Mouse (Mus musculus) neural tube, embryonic 15.5 days (tissue): Measurements from ENCODE around the gene Gnb1. TPM values are rescaled to one million over a fixed set of nuclear protein-coding genes. Genes with fewer than 3 reads are reported as not detected.

ENCODE experiments used
- ATAC-seq: fragments of 200-750 bp; cut with Nextera tagmentation; 2 replicates; pipeline ENCODE4 v1.8.0; 2017; ENCODE audit warnings: mild to moderate bottlenecking, moderate TSS enrichment, moderate library complexity; ENCODE audit not compliant: low FRiP score
- H3K27ac ChIP-seq: fragments of 300-500 bp; sonication (generic); replicated peaks from 2 replicates; pipeline ENCODE4 v1.5.1; 2015; ENCODE audit warnings: mild to moderate bottlenecking, inconsistent platforms
- H3K27me3 ChIP-seq: fragments of 300-500 bp; sonication (generic); replicated peaks from 2 replicates; pipeline ENCODE4 v1.6.1; 2015; ENCODE audit warnings: inconsistent platforms
- H3K36me3 ChIP-seq: fragments of 300-500 bp; sonication (generic); 2 replicates; pipeline ENCODE4 v1.6.1; 2015; ENCODE audit warnings: inconsistent platforms
- H3K4me1 ChIP-seq: fragments of 300-500 bp; sonication (generic); 2 replicates; pipeline ENCODE4 v1.6.1; 2015; ENCODE audit warnings: inconsistent platforms
- H3K4me2 ChIP-seq: fragments of 300-500 bp; sonication (generic); 2 replicates; pipeline ENCODE4 v1.6.1; 2015; ENCODE audit warnings: inconsistent platforms, mild to moderate bottlenecking, moderate library complexity
- H3K4me3 ChIP-seq: fragments of 300-500 bp; sonication (generic); replicated peaks from 2 replicates; pipeline ENCODE4 v1.5.1; 2015; ENCODE audit warnings: mild to moderate bottlenecking, inconsistent platforms
- H3K9ac ChIP-seq: fragments of 300-500 bp; sonication (generic); replicated peaks from 2 replicates; pipeline ENCODE4 v1.6.1; 2015; ENCODE audit warnings: mild to moderate bottlenecking, inconsistent platforms
- H3K9me3 ChIP-seq: fragments of 300-500 bp; sonication (generic); replicated peaks from 2 replicates; pipeline ENCODE4 v1.6.1; 2016; ENCODE audit warnings: inconsistent platforms
- WGBS: fragments of 180-500 bp; shearing (Covaris S2); methylation state at CpG from one replicate; pipeline ENCODE4 v1.1.7; 2015; ENCODE audit warnings: mixed read lengths; 5-methylcytosine and 5-hydroxymethylcytosine counted together
- polyA plus RNA-seq: library from polyadenylated mRNA; unstranded; fragments of >200 nt; fragmentation: Nextera tagmentation; extraction: Ambion mirVana; gene quantifications from 2 replicates; pipeline ENCODE4 v1.2.1, GENCODE M21; 2015

Gnb1 gene
- polyA plus RNA-seq, 1 experiment from 2014 or later: 1,003 TPM

DNA sequence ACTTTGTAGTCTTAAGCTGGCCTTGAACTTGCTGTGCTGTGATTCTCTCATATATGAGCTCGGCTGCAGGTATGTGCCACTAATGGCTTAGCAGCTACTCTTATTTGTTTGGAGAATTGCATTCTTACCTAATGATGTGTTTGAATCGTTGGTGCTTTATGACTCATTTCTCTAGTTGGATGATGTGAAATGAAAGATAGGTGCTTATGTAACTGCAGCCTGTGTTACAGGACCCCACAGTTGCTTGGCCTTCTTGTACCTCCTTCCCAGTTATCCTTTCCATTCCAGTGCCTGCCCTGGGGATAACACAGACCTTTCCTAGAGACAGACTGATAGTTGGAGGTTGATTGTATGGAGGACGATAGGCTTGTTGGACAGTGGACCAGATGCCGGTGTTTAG is 17.5 kb downstream of the Gnb1 start:
- H3K4me3 ChIP-seq: no peak overlapping the region
- H3K9me3 ChIP-seq: no peaks in the 10 kb centered on the region
- no peak for ATAC-seq
- no peaks in the 10 kb centered on the region for H3K27me3 ChIP-seq
- no peaks in the 10 kb centered on the region for H3K36me3 ChIP-seq
- H3K4me1 ChIP-seq: peaks cover 37% of the 10 kb centered on the region
- H3K9ac ChIP-seq: no peak overlapping the region
- no peak overlapping the region for H3K4me2 ChIP-seq
- no peak overlapping the region for H3K27ac ChIP-seq
- 83% methylated on average over 4 of the region's 4 CpGs for WGBS

DNA sequence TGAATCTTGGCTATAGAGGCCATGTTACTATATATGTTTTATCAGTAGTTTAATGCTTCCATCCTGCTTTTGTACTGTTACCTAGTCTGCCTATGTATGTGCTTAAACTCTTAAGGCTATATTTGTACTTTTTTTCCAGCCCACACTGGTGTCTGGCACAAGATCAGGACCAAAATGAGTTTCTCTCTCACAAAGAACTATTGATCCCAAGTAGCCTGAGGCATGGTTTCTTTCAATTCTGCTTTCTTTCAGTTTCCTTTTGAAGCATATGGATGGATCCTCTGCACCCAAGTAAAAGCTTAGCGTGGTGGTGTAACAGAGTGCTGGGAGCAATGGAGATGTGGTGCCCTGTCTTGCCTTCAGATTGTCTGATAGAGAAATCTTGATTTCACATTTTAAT is 19.8 kb downstream of the Gnb1 start:
- H3K9ac ChIP-seq: no peak overlapping the region
- WGBS: 50% methylated on average over 1 of the region's 1 CpGs
- no peak overlapping the region for H3K4me2 ChIP-seq
- no peaks in the 10 kb centered on the region for H3K27me3 ChIP-seq
- no peaks in the 10 kb centered on the region for H3K36me3 ChIP-seq
- H3K4me3 ChIP-seq: no peak overlapping the region
- H3K9me3 ChIP-seq: no peaks in the 10 kb centered on the region
- ATAC-seq: no peak
- H3K4me1 ChIP-seq: peaks cover 24% of the 10 kb centered on the region; the same call in 1 of the 2 replicates
- no peak overlapping the region for H3K27ac ChIP-seq

DNA sequence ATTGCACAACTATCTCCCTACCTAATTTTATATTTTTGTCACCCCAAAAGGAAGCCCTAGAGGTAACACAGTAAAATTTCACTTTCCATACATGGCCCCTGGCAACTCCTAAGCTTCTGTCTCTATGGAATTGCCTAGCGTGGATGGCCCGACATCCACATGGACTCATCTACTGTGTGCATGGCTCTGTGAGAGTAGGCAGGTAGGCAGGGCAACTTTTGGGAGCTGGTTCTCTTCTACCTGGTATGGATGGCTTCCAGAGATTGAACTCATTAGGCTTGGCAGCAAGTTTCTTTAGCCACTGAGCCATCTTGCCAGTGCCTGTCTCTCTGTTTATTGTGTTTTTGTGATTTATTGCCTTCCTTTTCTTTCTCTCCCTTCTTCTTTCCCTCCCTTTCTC is 23.6 kb downstream of the Gnb1 start:
- H3K9me3 ChIP-seq: no peaks in the 10 kb centered on the region
- WGBS: 60% methylated on average over 2 of the region's 2 CpGs
- H3K4me2 ChIP-seq: no peak overlapping the region
- ATAC-seq: no peak
- no peak overlapping the region for H3K4me3 ChIP-seq
- no peak overlapping the region for H3K27ac ChIP-seq
- H3K4me1 ChIP-seq: peaks cover 12% of the 10 kb centered on the region; the same call in 1 of the 2 replicates
- H3K27me3 ChIP-seq: no peaks in the 10 kb centered on the region
- no peak overlapping the region for H3K9ac ChIP-seq
- no peaks in the 10 kb centered on the region for H3K36me3 ChIP-seq

DNA sequence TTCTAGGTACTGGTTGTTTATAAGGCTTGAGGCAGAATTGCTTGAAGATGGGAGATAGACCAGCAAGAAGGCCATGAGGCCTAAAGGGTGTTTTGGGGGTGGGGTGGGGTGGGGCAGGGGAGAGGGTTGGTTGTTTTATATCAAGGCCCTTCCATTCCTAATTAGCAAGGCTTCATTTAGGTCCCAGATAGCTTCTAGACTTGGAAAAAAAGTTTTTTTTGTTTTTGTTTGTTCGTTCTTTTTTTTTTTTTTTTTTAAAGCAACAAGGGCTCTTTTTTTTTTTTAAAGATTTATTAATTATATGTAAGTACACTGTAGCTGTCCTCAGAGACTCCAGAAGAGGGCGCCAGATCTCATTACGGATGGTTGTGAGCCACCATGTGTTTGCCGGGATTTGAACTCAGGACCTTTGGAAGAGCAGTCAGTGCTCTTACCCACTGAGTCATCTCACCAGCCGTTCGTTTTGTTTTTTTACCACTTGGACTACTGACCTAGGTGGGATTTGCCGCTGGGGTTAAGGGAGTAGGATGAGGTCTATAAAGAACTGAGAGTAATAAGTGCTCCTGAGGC is 26.9 kb downstream of the Gnb1 start:
- no peaks in the 10 kb centered on the region for H3K27me3 ChIP-seq
- H3K27ac ChIP-seq: no peak overlapping the region
- WGBS: 86% methylated on average over 7 of the region's 7 CpGs
- H3K4me1 ChIP-seq: peaks cover 5% of the 10 kb centered on the region; the same call in 1 of the 2 replicates
- no peak overlapping the region for H3K4me2 ChIP-seq
- ATAC-seq: no peak
- H3K4me3 ChIP-seq: no peak overlapping the region
- no peak overlapping the region for H3K9ac ChIP-seq
- 0 out of 2 replicates have a peak, but pooled peaks cover 5% of the 10 kb centered on the region for H3K36me3 ChIP-seq
- H3K9me3 ChIP-seq: no peaks in the 10 kb centered on the region

DNA sequence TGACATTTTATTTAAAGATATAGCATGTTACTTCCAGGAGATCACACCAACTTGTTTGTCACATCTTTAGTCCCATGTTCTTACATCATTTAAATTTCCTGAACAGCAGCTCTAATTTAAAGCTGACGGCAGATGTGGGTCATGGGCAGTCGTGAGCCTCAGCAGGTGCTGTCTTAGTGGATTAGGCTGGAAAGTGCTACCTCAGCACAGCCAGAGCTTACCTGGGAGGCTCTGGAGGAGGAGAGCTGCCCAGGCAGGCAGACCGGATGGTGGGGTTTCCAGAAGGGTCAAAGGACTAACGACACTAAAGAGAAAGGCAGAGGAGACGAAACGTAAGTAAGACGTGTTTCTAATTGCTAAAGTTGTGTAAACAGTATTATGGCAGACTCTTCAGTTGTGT is 31.2 kb downstream of the Gnb1 start:
- H3K4me2 ChIP-seq: no peak overlapping the region
- 85% methylated on average over 7 of the region's 7 CpGs for whole genome bisulfite sequencing
- H3K4me3 ChIP-seq: no peak overlapping the region
- no peak overlapping the region for H3K27ac ChIP-seq
- H3K36me3 ChIP-seq: peaks cover 15% of the 10 kb centered on the region; the same call in 1 of the 2 replicates
- H3K9me3 ChIP-seq: no peaks in the 10 kb centered on the region
- no peaks in the 10 kb centered on the region for H3K27me3 ChIP-seq
- no peaks in the 10 kb centered on the region for H3K4me1 ChIP-seq
- no peak for ATAC-seq
- no peak overlapping the region for H3K9ac ChIP-seq

DNA sequence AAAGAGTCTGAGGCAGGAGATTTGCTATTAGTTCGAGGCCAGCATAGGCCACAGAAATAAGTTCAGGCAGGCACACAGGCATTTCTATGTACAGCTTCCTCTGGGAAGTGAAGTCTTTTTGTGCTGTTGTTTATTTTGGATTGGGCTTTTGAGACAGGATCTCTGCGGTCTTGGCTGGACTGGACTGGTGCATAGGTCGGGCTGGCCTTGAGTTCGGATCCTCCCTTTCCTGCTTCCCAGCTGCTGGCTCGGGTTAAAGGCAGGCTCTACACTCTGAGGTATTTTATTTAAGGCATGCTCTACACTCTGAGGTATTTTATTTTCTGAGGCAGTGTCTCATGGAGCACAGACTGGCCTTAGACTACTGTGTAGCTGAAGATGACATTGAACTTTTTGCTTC is 34.6 kb downstream of the Gnb1 start:
- Histone ChIP-seq H3K4me3 (no peak overlapping the region), H3K9me3 (no peaks in the 10 kb centered on the region), H3K27ac (no peak overlapping the region), H3K27me3 (no peaks in the 10 kb centered on the region), H3K9ac (no peak overlapping the region), H3K4me2 (no peak overlapping the region), H3K36me3 (peaks cover 39% of the 10 kb centered on the region), H3K4me1 (no peaks in the 10 kb centered on the region)
- no peak for ATAC-seq
- 87% methylated on average over 5 of the region's 5 CpGs for WGBS

DNA sequence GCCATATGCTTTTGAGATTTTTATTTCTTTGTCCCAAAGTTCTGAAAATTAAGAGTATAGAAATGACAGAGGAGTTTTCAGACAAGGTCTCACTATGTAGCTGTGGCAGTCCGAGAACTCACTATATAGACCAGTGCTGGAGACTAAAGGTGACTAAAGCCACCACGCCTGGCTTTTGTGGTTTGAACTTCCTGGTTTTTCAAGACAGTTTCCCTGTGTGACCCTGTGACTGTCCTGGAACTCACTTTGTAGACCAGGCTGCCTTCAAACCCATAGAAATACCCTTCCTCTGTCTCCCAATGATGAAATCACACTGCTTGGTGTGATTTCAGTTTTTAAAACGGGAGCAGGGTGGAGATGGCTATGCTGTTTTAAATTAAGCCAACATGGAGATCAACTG is 38.1 kb downstream of the Gnb1 start:
- no peak for ATAC-seq
- Histone ChIP-seq H3K9ac (no peak overlapping the region), H3K27me3 (no peaks in the 10 kb centered on the region), H3K4me1 (no peaks in the 10 kb centered on the region), H3K27ac (no peak overlapping the region), H3K4me3 (no peak overlapping the region), H3K4me2 (no peak overlapping the region), H3K36me3 (peaks cover 51% of the 10 kb centered on the region), H3K9me3 (no peaks in the 10 kb centered on the region)
- 92% methylated on average over 3 of the region's 3 CpGs for WGBS

DNA sequence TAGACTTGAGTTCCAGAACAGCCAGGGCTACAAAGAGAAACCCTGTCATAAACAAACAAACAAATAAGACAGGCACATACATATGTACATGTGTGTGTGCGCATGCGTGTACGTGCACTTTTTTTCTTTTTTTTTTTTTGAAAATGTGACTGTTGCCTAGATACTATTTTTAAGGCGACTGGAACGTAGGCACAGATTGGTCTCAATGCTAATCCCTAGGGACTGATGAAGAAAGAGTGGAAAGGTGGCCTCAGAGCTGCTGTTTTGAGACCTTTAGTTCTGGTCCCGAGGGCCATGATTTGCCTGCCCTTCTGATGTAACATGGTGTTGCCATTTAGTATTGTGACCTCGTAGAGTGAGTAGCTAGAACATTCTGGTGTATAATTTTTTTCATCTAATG is 58.8 kb downstream of the Gnb1 start:
- Histone ChIP-seq H3K4me1 (no peaks in the 10 kb centered on the region), H3K9me3 (no peaks in the 10 kb centered on the region), H3K27ac (no peak overlapping the region), H3K4me2 (no peak overlapping the region), H3K4me3 (no peak overlapping the region), H3K27me3 (no peaks in the 10 kb centered on the region), H3K36me3 (peaks cover 59% of the 10 kb centered on the region), H3K9ac (no peak overlapping the region)
- WGBS: 89% methylated on average over 7 of the region's 7 CpGs
- ATAC-seq: no peak

DNA sequence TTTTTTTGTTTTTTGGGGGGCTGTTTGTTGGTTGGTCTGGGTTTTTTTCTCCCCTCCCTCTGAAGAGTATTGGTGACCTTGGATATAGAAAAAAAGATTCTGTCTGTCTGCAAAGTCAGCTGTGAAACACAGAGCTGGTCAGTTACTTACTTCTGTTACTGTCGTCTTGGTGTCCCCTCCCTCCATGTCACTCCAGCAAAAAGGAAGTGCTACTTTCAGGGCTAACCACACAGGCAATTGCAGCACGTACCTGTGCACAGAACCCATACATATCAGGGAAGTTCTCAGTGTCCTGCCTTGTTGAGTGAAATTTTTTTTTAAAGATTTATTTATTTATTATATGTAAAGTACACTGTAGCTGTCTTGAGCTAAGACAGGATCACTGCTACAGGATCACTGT is 59.3 kb downstream of the Gnb1 start:
- H3K27ac ChIP-seq: no peak overlapping the region
- no peaks in the 10 kb centered on the region for H3K27me3 ChIP-seq
- H3K9ac ChIP-seq: no peak overlapping the region
- no peak for ATAC-seq
- H3K4me1 ChIP-seq: no peaks in the 10 kb centered on the region
- no peaks in the 10 kb centered on the region for H3K9me3 ChIP-seq
- 90% methylated on average over 2 of the region's 2 CpGs for WGBS
- no peak overlapping the region for H3K4me2 ChIP-seq
- H3K4me3 ChIP-seq: no peak overlapping the region
- H3K36me3 ChIP-seq: peaks cover 60% of the 10 kb centered on the region

DNA sequence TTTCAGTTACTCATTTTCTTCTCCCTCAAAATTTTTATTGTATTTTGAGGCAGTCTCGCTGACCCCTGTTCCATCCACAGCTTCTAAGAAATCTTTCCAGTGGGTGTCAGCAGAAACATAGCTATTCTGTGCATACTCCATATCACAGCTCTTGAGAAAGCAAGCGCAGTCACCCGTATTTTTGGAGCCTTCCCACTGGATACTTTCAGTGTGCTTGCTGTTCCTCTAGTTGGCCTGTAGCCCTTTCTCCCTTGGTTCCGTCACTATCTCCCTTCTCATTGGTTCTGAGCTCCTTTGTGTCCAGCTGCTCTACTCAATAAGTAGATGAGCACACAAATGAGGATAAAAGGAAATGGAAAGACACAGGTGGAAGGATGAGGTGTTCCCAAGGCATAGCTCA is 59.9 kb downstream of the Gnb1 start:
- Histone ChIP-seq H3K27ac (no peak overlapping the region), H3K9ac (no peak overlapping the region), H3K9me3 (no peaks in the 10 kb centered on the region), H3K4me2 (no peak overlapping the region), H3K36me3 (peaks cover 61% of the 10 kb centered on the region), H3K4me1 (no peaks in the 10 kb centered on the region), H3K27me3 (no peaks in the 10 kb centered on the region), H3K4me3 (no peak overlapping the region)
- WGBS: 92% methylated on average over 4 of the region's 4 CpGs
- ATAC-seq: no peak

DNA sequence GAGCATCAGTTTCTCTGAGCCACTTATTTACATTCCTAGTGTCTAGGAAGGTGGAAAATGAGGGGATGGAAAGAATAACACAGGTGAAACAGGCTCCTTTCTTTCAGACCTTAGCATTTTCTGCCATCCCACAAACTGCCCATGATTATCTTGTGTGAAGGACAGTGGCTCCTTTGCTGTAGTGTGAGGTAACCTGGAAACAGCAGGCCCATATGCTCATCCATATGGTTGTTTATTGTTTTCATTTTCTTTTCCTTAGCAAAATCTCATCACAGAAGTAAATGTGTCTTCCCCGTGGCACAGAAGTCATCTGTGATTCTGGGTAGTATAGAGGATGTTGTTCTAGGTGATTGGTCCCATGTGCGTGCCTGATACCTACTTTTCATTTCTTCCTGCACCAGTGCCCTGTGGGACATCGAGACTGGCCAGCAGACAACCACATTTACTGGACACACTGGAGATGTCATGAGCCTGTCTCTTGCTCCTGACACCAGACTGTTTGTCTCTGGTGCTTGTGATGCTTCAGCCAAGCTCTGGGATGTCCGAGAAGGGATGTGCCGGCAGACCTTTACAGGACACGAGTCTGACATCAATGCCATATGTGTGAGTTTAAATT is 61.9 kb downstream of the Gnb1 start:
- H3K27me3 ChIP-seq: no peaks in the 10 kb centered on the region
- ATAC-seq: no peak

DNA sequence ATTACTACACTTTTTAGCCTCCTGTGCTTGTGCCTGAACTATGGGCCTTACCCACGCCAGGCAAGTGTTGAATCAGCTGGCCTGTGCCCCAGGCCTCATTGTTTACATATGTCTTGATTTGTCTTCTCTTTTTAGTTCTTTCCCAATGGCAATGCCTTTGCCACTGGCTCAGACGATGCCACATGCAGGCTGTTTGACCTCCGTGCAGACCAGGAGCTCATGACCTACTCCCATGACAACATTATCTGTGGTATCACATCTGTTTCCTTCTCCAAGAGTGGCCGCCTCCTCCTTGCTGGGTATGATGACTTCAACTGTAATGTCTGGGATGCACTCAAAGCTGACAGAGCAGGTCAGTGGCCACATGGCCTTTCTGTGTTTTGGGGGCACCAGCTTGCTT is 63.7 kb downstream of the Gnb1 start:
- Histone ChIP-seq H3K9ac (no peak overlapping the region), H3K36me3 (peaks cover 81% of the 10 kb centered on the region), H3K27ac (no peak overlapping the region), H3K4me2 (no peak overlapping the region), H3K27me3 (no peaks in the 10 kb centered on the region), H3K9me3 (no peaks in the 10 kb centered on the region), H3K4me3 (no peak overlapping the region), H3K4me1 (no peaks in the 10 kb centered on the region)
- 83% methylated on average over 4 of the region's 4 CpGs for WGBS
- ATAC-seq: no peak

More for the DNA sequence above, 61.9 kb downstream of the Gnb1 start:
- no peak overlapping the region for H3K4me3 ChIP-seq
- no peaks in the 10 kb centered on the region for H3K4me1 ChIP-seq
- H3K9me3 ChIP-seq: no peaks in the 10 kb centered on the region
- WGBS: 90% methylated on average over 6 of the region's 6 CpGs
- H3K4me2 ChIP-seq: no peak overlapping the region
- no peak overlapping the region for H3K9ac ChIP-seq
- H3K27ac ChIP-seq: no peak overlapping the region
- H3K36me3 ChIP-seq: peaks cover 71% of the 10 kb centered on the region
